Comparison of ENCODE assay signal across 9 mouse cellular contexts in the genomic region with DNA sequence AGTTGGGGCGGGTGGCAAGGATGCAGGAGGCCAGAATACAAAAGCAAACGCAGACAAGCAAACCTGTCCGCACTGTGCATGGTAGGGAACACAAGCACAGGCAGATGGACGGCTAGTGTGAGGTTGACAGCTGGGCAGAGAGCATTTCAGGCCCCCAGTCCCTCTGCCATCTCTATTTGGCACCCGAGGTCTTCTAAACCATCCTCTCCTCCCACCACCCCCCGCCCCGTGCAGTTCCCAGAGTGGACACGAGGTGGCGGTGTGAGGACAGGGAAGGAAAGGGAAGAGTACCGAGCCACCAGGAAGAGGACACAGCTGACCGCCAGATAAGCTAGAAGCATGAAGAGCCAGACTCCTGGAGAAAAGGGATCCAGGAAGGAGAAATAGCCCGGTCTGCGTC. TPM values are rescaled to one million over a fixed set of nuclear protein-coding genes. Genes with fewer than 3 reads are reported as not detected.
DNase-seq lines count a peak whose midpoint lies in the region; ATAC-seq and TF ChIP-seq lines count a peak whose summit lies in the region.
"Had no signal": no experiment of that assay in that cellular context is flagged by ENCODE, and none has a peak within 500 bp of the region (broad histone marks: within the 10 kb centered on the region; RNA-seq: fewer than 3 reads in every experiment).

No protein-coding gene starts in this region.

- TF ChIP-seq POLR2A in bone marrow, adult 2 months (IDR thresholded peaks at IDR 0.05; ENCODE audit: borderline replicate concordance, control insufficient read depth, low read depth, low read length): no peak
- no peak for TF ChIP-seq POLR2A in embryonic fibroblast, embryonic 13.5 days (IDR thresholded peaks at IDR 0.05; ENCODE audit: low read depth, low read length)

- peak; percentile 42 for DNase-seq in ES-CJ7 (ENCODE audit: low read depth, low spot score)
- peak; percentile 50 to 86 for DNase-seq in heart, postnatal 10 days
- DNase-seq in layer of hippocampus, postnatal 10 days (ENCODE audit: low spot score in 2 of 2): peak; percentile 97
- peak; percentile 84 for DNase-seq in right cerebral cortex, postnatal 14 days
- DNase-seq in urinary bladder, postnatal 4 days (ENCODE audit: low spot score in 2 of 2): peak; percentile 47 to 85

- peak; percentile 80 for ATAC-seq in megakaryocyte progenitor cell, adult 5-6 weeks (replicated peaks; ENCODE audit: poor library complexity)

- no peaks in the 10 kb centered on the region for H3K4me1 ChIP-seq in bone marrow, adult 2 months (ENCODE audit: control insufficient read depth, insufficient read depth, low read length)
- H3K4me1 ChIP-seq in embryonic fibroblast, embryonic 13.5 days (ENCODE audit: control insufficient read depth, insufficient read depth, low read length): no peaks in the 10 kb centered on the region
- H3K4me1 ChIP-seq: heart, embryonic 15.5 days had no signal

- peak; percentile 76 for TF ChIP-seq CTCF in bone marrow, adult 2 months (IDR thresholded peaks at IDR 0.05; ENCODE audit: control insufficient read depth, insufficient read depth, low read length)
- TF ChIP-seq CTCF in embryonic fibroblast, embryonic 13.5 days (IDR thresholded peaks at IDR 0.05; ENCODE audit: borderline replicate concordance, insufficient read depth, low read length): peak; percentile 87

- WGBS in bone marrow, adult 2 months: 20% methylated on average over 13 of the region's 13 CpGs

- intact Hi-C loops in heart, postnatal 10 days (cut with DNase I): loop anchor here (1.0 to 5.0 kb wide), 2 partner anchors 223 to 394 kb away; a partner anchor contains a TSS

- H3K4me3 ChIP-seq in bone marrow, adult 2 months (replicated peaks; ENCODE audit: control insufficient read depth, low read depth, low read length): no peak overlapping the region
- H3K4me3 ChIP-seq in embryonic fibroblast, embryonic 13.5 days (ENCODE audit: insufficient read depth, low read length): no peak overlapping the region
- H3K4me3 ChIP-seq: heart, embryonic 15.5 days had no signal

- H3K27ac ChIP-seq in bone marrow, adult 2 months (ENCODE audit: control insufficient read depth, insufficient read depth, low read depth, low read length, poor library complexity): no peak overlapping the region
- no peak overlapping the region for H3K27ac ChIP-seq in embryonic fibroblast, embryonic 13.5 days (ENCODE audit: insufficient read depth, low read length)
- H3K27ac ChIP-seq: heart, embryonic 15.5 days had no signal

RNA-seq across cellular contexts. Expression of a gene that starts 42.5 kb away (rescaled TPM):
- polyA plus RNA-seq in bone marrow, adult 2 months (2011; ENCODE audit: insufficient read depth, insufficient read length, low replicate concordance, missing spikeins): 29.1 and 38.4 TPM in 2 replicates
- polyA plus RNA-seq in embryonic fibroblast, embryonic 13.5 days (2011; ENCODE audit: insufficient read length, low read depth, missing spikeins): 21.2 TPM in 2 replicates
- total RNA-seq in heart, postnatal 10 days (2021): 10 to 100 TPM; 20.3 to 22.3 TPM
- total RNA-seq in layer of hippocampus, postnatal 10 days (2021): 10 to 100 TPM; 44.4 to 49.5 TPM
- 10.6 and 11.2 TPM in 2 replicates for total RNA-seq in megakaryocyte progenitor cell, adult 5-6 weeks (2015)
- 10.9 and 12.2 TPM in 2 replicates for total RNA-seq in megakaryocyte progenitor cell, adult 5-6 weeks (2017)

Comparison
In these comparisons a context has a peak if more than half of its experiments do, and no peak if none do; other contexts are left out.
1. DNase-seq: peak in every context shown above with its lines; median percentile 97 in layer of hippocampus, postnatal 10 days; 84 in right cerebral cortex, postnatal 14 days; 68 in heart, postnatal 10 days; 66 in urinary bladder, postnatal 4 days; 42 in ES-CJ7.